Mouse (Mus musculus) CH12.LX (cell line): Measurements from ENCODE around the gene Trpm3.

ENCODE experiments used
- CHD1 ChIP-seq: IDR thresholded peaks from 2 replicates; pipeline ENCODE4 v1.6.1; 2012; ENCODE audit warnings: low read depth, low read length, improper control_type of control experiment, inconsistent platforms
- CTCF ChIP-seq, 2 experiments: IDR thresholded peaks in 1 of 2; conservative IDR thresholded peaks in 1 of 2; 2 replicates each; pipeline ENCODE4 v1.5.1; 2011 to 2012; ENCODE audit warnings: low read depth in 2 of 2, low read length in 2 of 2, improper control_type of control experiment in 1 of 2, inconsistent platforms in 1 of 2, mild to moderate bottlenecking in 1 of 2, moderate library complexity in 1 of 2
- ETS1 ChIP-seq: conservative IDR thresholded peaks from 2 replicates; pipeline ENCODE4 v1.6.1; 2012; ENCODE audit warnings: low read depth, mild to moderate bottlenecking, inconsistent platforms, low read length, improper control_type of control experiment, moderate library complexity
- GABPA ChIP-seq: IDR thresholded peaks from 2 replicates; pipeline ENCODE4 v1.6.1; 2012; ENCODE audit warnings: low read depth, low read length, improper control_type of control experiment, inconsistent platforms; ENCODE audit not compliant: insufficient replicate concordance
- KAT2A ChIP-seq: IDR thresholded peaks from 2 replicates; pipeline ENCODE4 v1.6.1; 2012; ENCODE audit warnings: low read length, improper control_type of control experiment, inconsistent platforms; ENCODE audit not compliant: insufficient replicate concordance
- MYC ChIP-seq: IDR thresholded peaks from 2 replicates; pipeline ENCODE4 v1.6.1; 2011; ENCODE audit warnings: low read depth, mild to moderate bottlenecking, improper control_type of control experiment, low read length
- NRF1 ChIP-seq: IDR thresholded peaks from 2 replicates; pipeline ENCODE4 v1.6.1; 2014; ENCODE audit warnings: low read depth, mild to moderate bottlenecking, inconsistent platforms, low read length, improper control_type of control experiment, moderate library complexity
- PAX5 ChIP-seq: IDR thresholded peaks from 2 replicates; pipeline ENCODE4 v1.6.1; 2012; ENCODE audit warnings: low read length, inconsistent platforms, mixed read lengths
- POLR2A ChIP-seq: IDR thresholded peaks from 2 replicates; pipeline ENCODE4 v1.6.1; 2011; ENCODE audit warnings: low read depth, mild to moderate bottlenecking, improper control_type of control experiment, low read length
- RAD21 ChIP-seq: IDR thresholded peaks from 2 replicates; pipeline ENCODE4 v1.6.1; 2011; ENCODE audit warnings: low read depth, mild to moderate bottlenecking, low read length, improper control_type of control experiment, moderate library complexity
- TBP ChIP-seq: conservative IDR thresholded peaks from 2 replicates; pipeline ENCODE4 v1.6.1; 2011; ENCODE audit warnings: low read depth, low read length, improper control_type of control experiment
- UBTF ChIP-seq: IDR thresholded peaks from 2 replicates; pipeline ENCODE4 v1.6.1; 2012; ENCODE audit warnings: low read depth, mild to moderate bottlenecking, inconsistent platforms, low read length, improper control_type of control experiment, moderate library complexity

- TF ChIP-seq TBP (no peak), CTCF (conservative IDR thresholded peaks at IDR 0.05 in 1 of 2, IDR thresholded peaks at IDR 0.05 in 1 of 2; ENCODE audit: low read depth in 2 of 2, low read length in 2 of 2) (no peak), MYC (no peak), NRF1 (no peak), RAD21 (no peak), POLR2A (no peak), ETS1 (peak; percentile 17; the same call in 1 of the 2 replicates), KAT2A (no peak), PAX5 (no peak), CHD1 (no peak), UBTF (no peak), GABPA (no peak)
Measured at GRCm38 (mm10) chr19:22604322-22604721, 465.5 kb downstream of the Trpm3 start.
